Mouse (Mus musculus): ENCODE measurements around the gene Mmp25. TPM values are rescaled to one million over a fixed set of nuclear protein-coding genes. Genes with fewer than 3 reads are reported as not detected.
A peak's percentile ranks its signal among the peaks of the same experiment; 100 is the strongest.

Gene Mmp25
- polyA plus RNA-seq, 1 experiment = 18.0 TPM

DNA sequence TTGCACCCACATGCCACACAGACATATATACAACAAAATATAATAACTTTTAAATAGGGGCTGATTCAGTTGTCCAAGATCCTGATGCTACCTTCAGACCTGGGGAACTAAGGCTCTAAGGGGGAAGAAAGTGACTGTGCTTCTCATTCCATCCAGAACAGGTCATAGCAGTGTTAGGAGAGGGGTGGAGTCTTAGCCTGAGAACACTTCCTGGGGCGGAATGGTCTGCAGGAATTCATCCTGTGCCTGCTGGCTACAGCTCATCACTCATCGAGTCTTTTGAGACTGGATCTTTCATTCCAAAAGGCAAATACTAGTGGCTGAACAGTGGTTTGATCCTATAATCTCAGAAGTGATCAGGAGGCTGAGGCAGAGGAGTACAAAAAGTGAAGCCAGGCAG is 57.8 kb downstream of the Mmp25 start:
- WGBS = 83% methylated on average over 2 of the region's 2 CpGs
- Histone ChIP-seq H3K4me3 (replicated peaks; ENCODE audit: control insufficient read depth, low read depth, low read length) (no peak overlapping the region), H3K27ac (ENCODE audit: control insufficient read depth, insufficient read depth, low read depth, low read length, poor library complexity) (no peak overlapping the region), H3K4me1 (ENCODE audit: control insufficient read depth, insufficient read depth, low read length) (no peaks in the 10 kb centered on the region; the same call in 1 of the 2 replicates)
- no peak for TF ChIP-seq CTCF (IDR thresholded peaks at IDR 0.05; ENCODE audit: control insufficient read depth, insufficient read depth, low read length)
- TF ChIP-seq POLR2A (IDR thresholded peaks at IDR 0.05; ENCODE audit: borderline replicate concordance, control insufficient read depth, low read depth, low read length) = no peak

DNA sequence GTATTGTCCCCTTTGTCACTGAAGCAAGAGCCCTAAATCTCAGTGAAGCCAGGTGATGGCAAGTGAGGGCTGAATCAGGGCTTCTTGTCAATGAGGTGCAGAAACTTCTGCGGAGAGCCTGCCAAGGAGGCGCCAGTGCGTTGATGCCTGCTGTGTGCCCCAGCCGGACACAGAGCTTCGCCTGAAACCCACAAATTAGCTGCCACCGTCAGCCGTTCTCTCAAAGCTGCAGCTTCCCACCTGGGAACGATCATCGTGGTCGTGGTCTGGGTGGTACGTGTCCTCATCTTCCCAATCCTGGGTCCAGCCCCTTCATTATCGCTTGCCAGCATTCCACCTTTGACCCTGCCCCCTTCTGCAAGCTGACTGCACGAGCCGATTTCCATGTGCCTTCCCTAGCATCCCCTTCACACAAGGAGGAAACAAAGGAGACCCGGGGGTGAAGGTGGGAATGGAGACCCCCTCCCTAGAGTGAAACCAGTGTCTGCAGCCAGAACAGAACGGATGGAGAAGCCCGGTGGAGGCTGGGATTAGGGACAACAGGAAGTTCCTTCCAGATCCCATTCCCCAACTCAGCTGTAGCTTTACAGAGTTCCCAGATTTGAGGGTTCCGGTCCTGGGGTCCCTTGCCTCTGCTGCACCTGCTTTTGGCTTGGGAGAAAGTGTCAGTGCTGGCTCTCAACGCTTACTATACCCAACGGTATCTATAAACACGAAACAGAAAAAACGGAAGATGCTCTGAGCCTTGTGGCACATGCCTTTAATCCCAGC is 59.2 kb downstream of the Mmp25 start:
- TF ChIP-seq CTCF (IDR thresholded peaks at IDR 0.05; ENCODE audit: control insufficient read depth, insufficient read depth, low read length) (no peak), POLR2A (IDR thresholded peaks at IDR 0.05; ENCODE audit: borderline replicate concordance, control insufficient read depth, low read depth, low read length) (no peak)
- Histone ChIP-seq H3K4me1 (ENCODE audit: control insufficient read depth, insufficient read depth, low read length) (no peaks in the 10 kb centered on the region; the same call in 1 of the 2 replicates), H3K27ac (ENCODE audit: control insufficient read depth, insufficient read depth, low read depth, low read length, poor library complexity) (no peak overlapping the region), H3K4me3 (replicated peaks; ENCODE audit: control insufficient read depth, low read depth, low read length) (peak overlapping the region; percentile 29)
- 6% methylated on average over 22 of the region's 22 CpGs for WGBS

DNA sequence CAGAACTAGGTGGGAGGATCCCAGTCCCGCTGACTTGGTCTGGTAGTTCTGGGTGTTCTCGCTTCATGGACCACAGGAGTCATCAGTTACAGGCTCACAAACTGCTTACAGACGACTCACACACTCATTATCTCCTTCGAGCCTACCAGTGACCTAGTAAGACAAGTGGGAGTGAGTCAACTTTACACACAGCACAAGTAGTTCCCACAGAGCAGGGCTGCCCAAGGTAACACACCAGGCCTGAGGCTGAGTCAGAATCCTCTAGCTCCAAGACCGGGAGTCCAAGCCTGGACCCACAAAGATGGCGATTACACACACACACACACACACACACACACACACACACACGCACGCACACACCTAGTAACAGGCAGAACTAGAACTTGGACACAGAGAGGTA is 60.3 kb downstream of the Mmp25 start:
- TF ChIP-seq POLR2A (IDR thresholded peaks at IDR 0.05; ENCODE audit: borderline replicate concordance, control insufficient read depth, low read depth, low read length) (no peak), CTCF (IDR thresholded peaks at IDR 0.05; ENCODE audit: control insufficient read depth, insufficient read depth, low read length) (no peak)
- 71% methylated on average over 8 of the region's 8 CpGs for WGBS
- Histone ChIP-seq H3K4me1 (ENCODE audit: control insufficient read depth, insufficient read depth, low read length) (no peaks in the 10 kb centered on the region; the same call in 1 of the 2 replicates), H3K4me3 (replicated peaks; ENCODE audit: control insufficient read depth, low read depth, low read length) (no peak overlapping the region), H3K27ac (ENCODE audit: control insufficient read depth, insufficient read depth, low read depth, low read length, poor library complexity) (no peak overlapping the region)

Other genes with a start within 250 kb of the Mmp25 start
- gene Vmn2r117, start 165.6 kb downstream of the Mmp25 start, polyA plus RNA-seq (2011; ENCODE audit: insufficient read depth, insufficient read length, low replicate concordance, missing spikeins) = not detected in 2 replicates
- 3.6 and 4.3 TPM in 2 replicates for gene Zfp213, start 81.0 kb downstream of the Mmp25 start, polyA plus RNA-seq (2011; ENCODE audit: insufficient read depth, insufficient read length, low replicate concordance, missing spikeins)
- gene Zfp13, start 45.8 kb downstream of the Mmp25 start, polyA plus RNA-seq (2011; ENCODE audit: insufficient read depth, insufficient read length, low replicate concordance, missing spikeins) = not detected in 2 replicates
- gene Zscan10, start 44.4 kb downstream of the Mmp25 start, polyA plus RNA-seq (2011; ENCODE audit: insufficient read depth, insufficient read length, low replicate concordance, missing spikeins) = 4.2 TPM in 1 of 2 replicates, not detected in the other
- gene Bicdl2, start 15.2 kb upstream of the Mmp25 start, polyA plus RNA-seq (2011; ENCODE audit: insufficient read depth, insufficient read length, low replicate concordance, missing spikeins) = 0.66 and 2.2 TPM in 2 replicates
- gene Hcfc1r1, start 28.3 kb upstream of the Mmp25 start, polyA plus RNA-seq (2011; ENCODE audit: insufficient read depth, insufficient read length, low replicate concordance, missing spikeins) = 28.3 and 54.3 TPM in 2 replicates
- gene Thoc6, start 28.6 kb upstream of the Mmp25 start, polyA plus RNA-seq (2011; ENCODE audit: insufficient read depth, insufficient read length, low replicate concordance, missing spikeins) = 15.1 and 27.9 TPM in 2 replicates
- gene Tnfrsf12a, start 32.2 kb upstream of the Mmp25 start, polyA plus RNA-seq (2011; ENCODE audit: insufficient read depth, insufficient read length, low replicate concordance, missing spikeins) = 18.0 TPM in 1 of 2 replicates, not detected in the other
- 4.2 TPM in 1 of 2 replicates, not detected in the other for gene Cldn6, start 34.0 kb upstream of the Mmp25 start, polyA plus RNA-seq (2011; ENCODE audit: insufficient read depth, insufficient read length, low replicate concordance, missing spikeins)
- gene Cldn9, start 38.7 kb upstream of the Mmp25 start, polyA plus RNA-seq (2011; ENCODE audit: insufficient read depth, insufficient read length, low replicate concordance, missing spikeins) = not detected in 2 replicates
- gene 1520401A03Rik, start 77.5 kb upstream of the Mmp25 start, polyA plus RNA-seq (2011; ENCODE audit: insufficient read depth, insufficient read length, low replicate concordance, missing spikeins) = 0.90 and 3.5 TPM in 2 replicates
- gene Pkmyt1, start 81.1 kb upstream of the Mmp25 start, polyA plus RNA-seq (2011; ENCODE audit: insufficient read depth, insufficient read length, low replicate concordance, missing spikeins) = 48.5 and 85.5 TPM in 2 replicates
- gene Paqr4, start 95.6 kb upstream of the Mmp25 start, polyA plus RNA-seq (2011; ENCODE audit: insufficient read depth, insufficient read length, low replicate concordance, missing spikeins) = 6.4 and 8.1 TPM in 2 replicates
- gene Kremen2, start 100.6 kb upstream of the Mmp25 start, polyA plus RNA-seq (2011; ENCODE audit: insufficient read depth, insufficient read length, low replicate concordance, missing spikeins) = not detected in 2 replicates
- gene Flywch1, start 126.3 kb upstream of the Mmp25 start, polyA plus RNA-seq (2011; ENCODE audit: insufficient read depth, insufficient read length, low replicate concordance, missing spikeins) = 5.5 and 11.2 TPM in 2 replicates
- gene Flywch2, start 140.8 kb upstream of the Mmp25 start, polyA plus RNA-seq (2011; ENCODE audit: insufficient read depth, insufficient read length, low replicate concordance, missing spikeins) = not detected in 2 replicates
- 328 and 487 TPM in 2 replicates for gene Srrm2, start 145.3 kb upstream of the Mmp25 start, polyA plus RNA-seq (2011; ENCODE audit: insufficient read depth, insufficient read length, low replicate concordance, missing spikeins)
- gene Elob, start 183.9 kb upstream of the Mmp25 start, polyA plus RNA-seq (2011; ENCODE audit: insufficient read depth, insufficient read length, low replicate concordance, missing spikeins) = 185 and 239 TPM in 2 replicates
- gene Prss33, start 190.8 kb upstream of the Mmp25 start, polyA plus RNA-seq (2011; ENCODE audit: insufficient read depth, insufficient read length, low replicate concordance, missing spikeins) = not detected in 2 replicates
- not detected in 2 replicates for gene Prss32, start 198.6 kb upstream of the Mmp25 start, polyA plus RNA-seq (2011; ENCODE audit: insufficient read depth, insufficient read length, low replicate concordance, missing spikeins)
- gene Prss41, start 198.9 kb upstream of the Mmp25 start, polyA plus RNA-seq (2011; ENCODE audit: insufficient read depth, insufficient read length, low replicate concordance, missing spikeins) = not detected in 2 replicates
- not detected in 2 replicates for gene Prss21, start 222.8 kb upstream of the Mmp25 start, polyA plus RNA-seq (2011; ENCODE audit: insufficient read depth, insufficient read length, low replicate concordance, missing spikeins)
- gene Dcpp1, start 235.6 kb upstream of the Mmp25 start, polyA plus RNA-seq (2011; ENCODE audit: insufficient read depth, insufficient read length, low replicate concordance, missing spikeins) = not detected in 2 replicates
- gene Dcpp2, start 235.6 kb upstream of the Mmp25 start, polyA plus RNA-seq (2011; ENCODE audit: insufficient read depth, insufficient read length, low replicate concordance, missing spikeins) = not detected in 2 replicates